10 mouse cellular contexts compared by ENCODE assay signal in genomic region chr7:139466484-139467176, GRCm38 (mm10).
DNase-seq lines count a peak whose midpoint lies in the region; ATAC-seq lines count a peak whose summit lies in the region.
"Had no signal": no experiment of that assay in that cellular context is flagged by ENCODE, and none has a peak within 500 bp of the region (broad histone marks: within the 10 kb centered on the region; RNA-seq: fewer than 3 reads in every experiment).

No protein-coding gene starts in this region.

- H3K27ac ChIP-seq in limb, embryonic 12.5 days = peak overlapping the region; percentile 29; the same call in 1 of the 2 replicates
- H3K27ac ChIP-seq in limb, embryonic 10.5 days = no peak overlapping the region
- H3K27ac ChIP-seq: embryonic facial prominence, embryonic 12.5 days had no signal

- no peak for ATAC-seq in limb, embryonic 12.5 days (ENCODE audit: insufficient number of reproducible peaks, insufficient read depth, low FRiP score, low TSS enrichment, low read depth)
- peak; percentile 59 to 80 for ATAC-seq in hematopoietic stem cell, adult 5-6 weeks (replicated peaks in 1 of 2; ENCODE audit: insufficient read depth in 1 of 2, low FRiP score in 2 of 2, low TSS enrichment in 1 of 2, low read depth in 1 of 2, poor library complexity in 2 of 2, severe bottlenecking in 2 of 2)
- peak; percentile 20; the same call in 1 of the 2 replicates for ATAC-seq in neutrophil, adult 5-6 weeks (ENCODE audit: extremely low read depth, insufficient number of reproducible peaks, low FRiP score, poor library complexity, severe bottlenecking)

- no peaks in the 10 kb centered on the region for H3K36me3 ChIP-seq in limb, embryonic 12.5 days
- no peaks in the 10 kb centered on the region for H3K36me3 ChIP-seq in limb, embryonic 10.5 days
- H3K36me3 ChIP-seq: embryonic facial prominence, embryonic 12.5 days had no signal

- intact Hi-C loops in left cerebral cortex, postnatal 36 days (cut with DNase I) = no loop called here

- H3K9me3 ChIP-seq in limb, embryonic 12.5 days = no peaks in the 10 kb centered on the region
- H3K9me3 ChIP-seq in limb, embryonic 10.5 days (replicated peaks) = no peaks in the 10 kb centered on the region
- H3K9me3 ChIP-seq: embryonic facial prominence, embryonic 12.5 days had no signal

- no peak overlapping the region for H3K4me3 ChIP-seq in limb, embryonic 12.5 days (replicated peaks)
- no peak overlapping the region for H3K4me3 ChIP-seq in limb, embryonic 10.5 days
- H3K4me3 ChIP-seq: embryonic facial prominence, embryonic 12.5 days had no signal

- WGBS in limb, embryonic 12.5 days = 40% methylated on average over 6 of the region's 7 CpGs
- 48% methylated on average over 6 of the region's 7 CpGs for WGBS in limb, embryonic 10.5 days

- no peaks in the 10 kb centered on the region for H3K27me3 ChIP-seq in limb, embryonic 12.5 days
- no peaks in the 10 kb centered on the region for H3K27me3 ChIP-seq in limb, embryonic 10.5 days (ENCODE audit: low read depth, poor library complexity, severe bottlenecking)
- H3K27me3 ChIP-seq: embryonic facial prominence, embryonic 12.5 days had no signal

- DNase-seq in limb, embryonic 10.5 days (ENCODE audit: low spot score) = no peak
- peak; percentile 26 for DNase-seq in embryo, embryonic 10 days (ENCODE audit: low spot score)
- DNase-seq in left cerebral cortex, postnatal 36 days (ENCODE audit: low spot score in 2 of 2) = no peak
- no peak for DNase-seq in neural tube, embryonic 10.5 days (ENCODE audit: extremely low spot score, low spot score)
- DNase-seq: gastrocnemius, postnatal 25 days; left cerebral cortex, postnatal 4 days had no signal

- no peak overlapping the region for H3K9ac ChIP-seq in limb, embryonic 12.5 days (replicated peaks)
- H3K9ac ChIP-seq: embryonic facial prominence, embryonic 12.5 days had no signal

- H3K4me2 ChIP-seq in limb, embryonic 12.5 days = no peak overlapping the region
- H3K4me2 ChIP-seq: embryonic facial prominence, embryonic 12.5 days had no signal

- peaks cover 24% of the 10 kb centered on the region for H3K4me1 ChIP-seq in limb, embryonic 12.5 days (replicated peaks)
- peaks cover 26% of the 10 kb centered on the region for H3K4me1 ChIP-seq in limb, embryonic 10.5 days
